Mouse (Mus musculus) hindlimb bud, embryonic 11.5 days (tissue): Measurements from ENCODE around the gene Bid.
"Not testable (repeated sequence)": the region's sequence is repeated elsewhere in the genome, so short reads cannot be mapped to it uniquely, and the experiment has no call there.

Experiments
- DNase-seq: peaks from one replicate; pipeline ENCODE4 v3.0.0-alpha.2; 2012; ENCODE audit warnings: low read depth, low spot score; ENCODE audit errors: extremely low spot score

Bid gene

GRCm38 (mm10) chr6:120937104-120937617 is 20.5 kb upstream of the Bid start:
- DNase-seq, result no peak

GRCm38 (mm10) chr6:120934176-120934575 is 17.5 kb upstream of the Bid start:
- no peak for DNase-seq

- DNase-seq, result no peak
Observed at GRCm38 (mm10) chr6:120933670-120934069, 17.0 kb upstream of the Bid start.

- DNase-seq, result no peak
Observed at GRCm38 (mm10) chr6:120932597-120932996, 15.9 kb upstream of the Bid start.

GRCm38 (mm10) chr6:120930450-120931306 is 14.0 kb upstream of the Bid start:
- DNase-seq, result no peak

GRCm38 (mm10) chr6:120929421-120929820 is 12.8 kb upstream of the Bid start:
- DNase-seq, result no peak

GRCm38 (mm10) chr6:120927765-120928164 is 11.1 kb upstream of the Bid start:
- DNase-seq, result no peak

- DNase-seq, result no peak
Observed at GRCm38 (mm10) chr6:120926880-120927279, 10.2 kb upstream of the Bid start.

- DNase-seq, result not testable (repeated sequence)
Observed at GRCm38 (mm10) chr6:120924791-120925321, 8.2 kb upstream of the Bid start.

- DNase-seq, result no peak
Observed at GRCm38 (mm10) chr6:120917975-120918374, 1.3 kb upstream of the Bid start.

GRCm38 (mm10) chr6:120916972-120917881 is 574 bp upstream of the Bid start:
- DNase-seq, result not testable (repeated sequence)

GRCm38 (mm10) chr6:120915649-120915975 is 1.0 kb downstream of the Bid start:
- no peak for DNase-seq

- no peak for DNase-seq
Observed at GRCm38 (mm10) chr6:120914911-120915648, 1.6 kb downstream of the Bid start.

GRCm38 (mm10) chr6:120914533-120914910 is 2.1 kb downstream of the Bid start:
- no peak for DNase-seq

GRCm38 (mm10) chr6:120913783-120914182 is 2.9 kb downstream of the Bid start:
- DNase-seq, result no peak

- no peak for DNase-seq
Observed at GRCm38 (mm10) chr6:120912931-120913330, 3.7 kb downstream of the Bid start.

- DNase-seq, result no peak
Observed at GRCm38 (mm10) chr6:120911213-120912007, 5.2 kb downstream of the Bid start.

GRCm38 (mm10) chr6:120909501-120909900 is 7.2 kb downstream of the Bid start:
- no peak for DNase-seq

GRCm38 (mm10) chr6:120907876-120908597 is 8.6 kb downstream of the Bid start:
- DNase-seq, result not testable (repeated sequence)
